Comparison of ENCODE assay signal across 13 mouse cellular contexts in genomic region chr6:29201341-29201740, GRCm38 (mm10).
"Had no signal": no experiment of that assay in that cellular context is flagged by ENCODE, and none has a peak within 500 bp of the region (broad histone marks: within the 10 kb centered on the region; RNA-seq: fewer than 3 reads in every experiment).

No protein-coding gene starts in this region.

- ATAC-seq: intestine, embryonic 16.5 days; midbrain, embryonic 13.5 days had no signal

- H3K9me3 ChIP-seq: kidney, embryonic 15.5 days; limb, embryonic 15.5 days; midbrain, embryonic 13.5 days; neural tube, embryonic 12.5 days had no signal

- DNase-seq: kidney, adult 2 months; lung, adult 18-20 months; retina, postnatal 1 day; right cerebral cortex, postnatal 4 days; spleen, adult 18-20 months had no signal

- H3K4me3 ChIP-seq: kidney, embryonic 15.5 days; left cerebral cortex, adult 2 months; limb, embryonic 15.5 days; midbrain, embryonic 13.5 days; myocyte; neural tube, embryonic 12.5 days had no signal

- H3K9ac ChIP-seq: kidney, embryonic 15.5 days; limb, embryonic 15.5 days; liver, embryonic 14.5 days; midbrain, embryonic 13.5 days; neural tube, embryonic 12.5 days had no signal

- H3K27ac ChIP-seq: kidney, embryonic 15.5 days; left cerebral cortex, adult 2 months; limb, embryonic 15.5 days; liver, embryonic 14.5 days; midbrain, embryonic 13.5 days; neural tube, embryonic 12.5 days had no signal

- H3K4me2 ChIP-seq: kidney, embryonic 15.5 days; limb, embryonic 15.5 days; midbrain, embryonic 13.5 days; neural tube, embryonic 12.5 days had no signal
